Mouse (Mus musculus) liver, embryonic 16.5 days (tissue): ENCODE measurements around the gene Dgkq. TPM values are rescaled to one million over a fixed set of nuclear protein-coding genes. Genes with fewer than 3 reads are reported as not detected.

Source experiments
- ATAC-seq: fragments of 200-750 bp; cut with Nextera tagmentation; 2 replicates; pipeline ENCODE4 v1.8.0; 2017; ENCODE audit warnings: low read depth, mild to moderate bottlenecking, moderate number of reproducible peaks, moderate library complexity
- H3K27ac ChIP-seq: fragments of 300-500 bp; sonication (generic); 2 replicates; pipeline ENCODE4 v1.5.1; 2014; ENCODE audit warnings: mild to moderate bottlenecking, low read length
- H3K27me3 ChIP-seq: fragments of 300-500 bp; sonication (generic); 2 replicates; pipeline ENCODE4 v1.6.1; 2014; ENCODE audit warnings: low read depth, low read length, mixed read lengths; ENCODE audit not compliant: control insufficient read depth, insufficient read depth
- H3K36me3 ChIP-seq: fragments of 300-500 bp; sonication (generic); 2 replicates; pipeline ENCODE4 v1.6.1; 2014; ENCODE audit warnings: mild to moderate bottlenecking; ENCODE audit not compliant: control insufficient read depth, insufficient read depth
- H3K4me1 ChIP-seq: fragments of 300-500 bp; sonication (generic); 2 replicates; pipeline ENCODE4 v1.6.1; 2014; ENCODE audit warnings: low read depth, low read length, mixed read lengths; ENCODE audit not compliant: control insufficient read depth
- H3K4me2 ChIP-seq: fragments of 300-500 bp; sonication (generic); 2 replicates; pipeline ENCODE4 v1.6.1; 2014; ENCODE audit warnings: low read depth, low read length, mixed read lengths
- H3K4me3 ChIP-seq: fragments of 300-500 bp; sonication (generic); 2 replicates; pipeline ENCODE4 v1.5.1; 2014; ENCODE audit warnings: low read depth, mild to moderate bottlenecking, low read length
- H3K9ac ChIP-seq: fragments of 300-500 bp; sonication (generic); 2 replicates; pipeline ENCODE4 v1.6.1; 2014; ENCODE audit warnings: low read depth, low read length
- H3K9me3 ChIP-seq: fragments of 300-500 bp; sonication (generic); replicated peaks from 2 replicates; pipeline ENCODE4 v1.6.1; 2016; ENCODE audit warnings: low read length; ENCODE audit not compliant: control insufficient read depth
- WGBS: fragments of 180-500 bp; shearing (Covaris S2); extraction: QIAGEN DNeasy Blood & Tissue Kit; methylation state at CpG from one replicate; pipeline ENCODE4 v1.1.7; 2014; ENCODE audit not compliant: insufficient replicate concordance; 5-methylcytosine and 5-hydroxymethylcytosine counted together
- polyA plus RNA-seq: library from polyadenylated mRNA; unstranded; fragments of >200 nt; fragmentation: Nextera tagmentation; extraction: Ambion mirVana; gene quantifications from 2 replicates; pipeline ENCODE4 v1.2.1, GENCODE M21; 2015

Dgkq gene
- polyA plus RNA-seq, 1 experiment from 2014 or later = 3.4 TPM

DNA sequence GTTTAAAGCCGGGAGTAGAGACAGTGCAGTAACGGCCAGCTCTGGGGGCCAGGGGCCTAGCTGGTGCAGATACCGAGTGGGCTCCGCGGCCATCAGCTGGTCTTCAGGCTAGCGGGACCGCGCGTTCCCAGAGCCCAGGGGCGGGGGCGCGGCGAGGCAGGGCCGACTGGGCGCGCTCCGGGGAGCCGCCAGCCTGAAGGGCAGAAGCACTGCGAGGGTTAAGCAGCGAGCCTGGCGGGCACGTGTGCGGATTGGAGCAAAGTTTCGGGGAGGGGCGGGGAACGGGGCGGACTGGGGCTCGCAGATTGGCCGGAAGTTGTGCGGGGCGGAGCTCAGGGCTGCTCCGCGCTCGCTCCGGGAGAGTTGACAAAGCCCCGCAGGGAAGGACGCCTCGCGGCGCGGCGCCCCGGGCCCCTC is 24.4 kb upstream of the Dgkq start:
- peak overlapping the region; percentile 82 for H3K4me2 ChIP-seq
- peaks cover 35% of the 10 kb centered on the region for H3K4me1 ChIP-seq
- 0% methylated on average over 43 of the region's 43 CpGs for WGBS
- ATAC-seq = peak; percentile 96
- H3K4me3 ChIP-seq = peak overlapping the region; percentile 75
- H3K9ac ChIP-seq = peak overlapping the region; percentile 83
- no peaks in the 10 kb centered on the region for H3K27me3 ChIP-seq
- H3K36me3 ChIP-seq = no peaks in the 10 kb centered on the region
- no peaks in the 10 kb centered on the region for H3K9me3 ChIP-seq
- H3K27ac ChIP-seq = peak overlapping the region; percentile 57; the same call in 1 of the 2 replicates

DNA sequence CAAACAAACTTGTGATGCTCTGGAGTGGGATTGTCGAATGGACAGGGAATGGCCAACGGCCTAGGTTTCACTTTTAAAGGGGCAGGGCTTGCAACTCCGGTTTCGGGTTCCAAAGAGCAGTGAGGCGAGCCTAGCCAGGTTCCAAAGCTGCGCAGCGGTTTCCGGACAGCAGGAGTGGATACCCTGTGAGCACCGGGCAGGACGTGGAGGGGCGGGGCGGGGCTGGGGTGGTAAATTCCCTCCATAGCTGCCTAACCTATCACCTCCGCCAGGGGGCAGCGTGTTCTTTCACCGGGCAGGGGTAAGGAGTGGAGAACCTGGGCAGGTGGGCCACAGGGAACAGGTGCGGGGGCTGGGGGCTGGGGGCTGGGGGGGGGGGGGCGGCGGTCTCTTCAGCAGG is 22.8 kb upstream of the Dgkq start, which contains the start of gene Fgfrl1:
Fgfrl1 (plus strand) TSS at position 112 of the 400 bp plus-strand sequence.
- H3K9me3 ChIP-seq = no peaks in the 10 kb centered on the region
- peak within 1 kb of the TSS; percentile 82 for H3K4me2 ChIP-seq
- no peaks in the 10 kb centered on the region for H3K36me3 ChIP-seq
- H3K27me3 ChIP-seq = no peaks in the 10 kb centered on the region
- peak within 1 kb of the TSS; percentile 75 for H3K4me3 ChIP-seq
- peak; percentile 10; the same call in 1 of the 2 replicates for ATAC-seq
- 1% methylated on average over 15 of the region's 18 CpGs for WGBS
- no peak within 1 kb of the TSS for H3K27ac ChIP-seq
- H3K4me1 ChIP-seq = peaks cover 35% of the 10 kb centered on the region
- peak within 1 kb of the TSS; percentile 54 for H3K9ac ChIP-seq

DNA sequence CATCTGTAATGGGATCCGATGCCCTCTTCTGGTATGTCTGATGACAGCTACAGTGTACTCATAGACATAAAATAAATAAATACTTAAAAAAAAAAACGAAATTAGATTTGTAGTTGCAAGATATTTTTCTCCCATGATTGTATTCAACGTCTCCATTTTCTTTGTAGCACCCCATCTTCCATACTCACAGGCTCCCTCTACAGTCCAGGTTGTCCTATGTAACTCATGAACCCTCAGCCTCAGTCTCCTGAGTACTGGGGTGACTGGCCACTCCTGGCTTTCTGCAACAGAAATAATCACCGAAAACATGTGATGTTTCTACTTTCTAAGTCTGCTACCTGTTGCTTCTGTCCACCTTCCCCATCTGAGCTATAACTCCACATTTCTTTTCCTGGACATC is 21.7 kb upstream of the Dgkq start:
- ATAC-seq = no peak
- no peak overlapping the region for H3K4me3 ChIP-seq
- 47% methylated on average over 4 of the region's 4 CpGs for WGBS
- H3K4me2 ChIP-seq = no peak overlapping the region
- no peak overlapping the region for H3K9ac ChIP-seq
- H3K4me1 ChIP-seq = peaks cover 35% of the 10 kb centered on the region
- H3K36me3 ChIP-seq = no peaks in the 10 kb centered on the region
- no peaks in the 10 kb centered on the region for H3K27me3 ChIP-seq
- H3K27ac ChIP-seq = no peak overlapping the region
- H3K9me3 ChIP-seq = no peaks in the 10 kb centered on the region

DNA sequence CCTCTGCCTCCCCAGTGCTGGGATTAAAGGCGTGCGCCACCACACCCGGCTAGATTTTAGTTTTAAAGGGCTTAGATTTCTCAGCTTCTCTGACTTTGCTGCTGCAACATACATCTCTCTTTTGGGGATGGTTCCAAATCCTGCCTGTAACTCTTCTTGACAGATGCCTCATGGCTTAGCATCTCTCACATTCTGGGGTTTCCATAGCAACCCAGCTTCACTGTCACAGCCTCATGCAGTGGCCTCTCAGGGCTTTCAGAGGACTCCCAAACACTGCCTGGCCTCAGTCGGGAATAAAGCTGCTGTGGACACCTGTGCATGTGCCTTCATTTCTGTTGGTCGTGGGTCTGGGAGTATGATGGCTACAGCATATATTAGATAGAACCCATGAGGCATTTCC is 19.6 kb upstream of the Dgkq start:
- Histone ChIP-seq H3K4me3 (no peak overlapping the region), H3K36me3 (no peaks in the 10 kb centered on the region), H3K9ac (no peak overlapping the region), H3K27me3 (no peaks in the 10 kb centered on the region), H3K9me3 (no peaks in the 10 kb centered on the region), H3K4me2 (no peak overlapping the region), H3K4me1 (peaks cover 21% of the 10 kb centered on the region), H3K27ac (no peak overlapping the region)
- WGBS = 68% methylated on average over 5 of the region's 5 CpGs
- no peak for ATAC-seq

DNA sequence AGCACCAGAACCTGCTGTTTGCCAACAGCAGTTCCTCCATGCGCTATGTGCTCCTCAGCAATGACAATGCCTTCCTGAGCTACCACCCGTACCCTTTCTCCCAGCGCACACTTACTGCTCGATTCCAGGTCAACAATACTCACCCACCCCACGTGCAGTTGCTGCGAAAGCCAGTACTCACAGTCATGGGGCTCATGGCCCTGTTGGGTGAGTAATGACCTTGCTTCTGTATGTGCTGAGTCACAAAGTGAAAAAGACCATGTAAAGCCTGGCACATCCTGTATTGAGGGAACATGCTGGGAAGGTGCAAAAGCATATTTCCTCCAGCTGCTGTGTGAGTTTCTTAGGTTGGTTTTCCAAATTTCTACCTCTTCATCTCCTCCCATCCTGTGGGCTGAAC is 11.4 kb upstream of the Dgkq start:
- Histone ChIP-seq H3K27ac (no peak overlapping the region), H3K9ac (no peak overlapping the region), H3K36me3 (no peaks in the 10 kb centered on the region), H3K4me3 (no peak overlapping the region), H3K4me1 (peaks cover 22% of the 10 kb centered on the region), H3K4me2 (no peak overlapping the region), H3K27me3 (no peaks in the 10 kb centered on the region), H3K9me3 (no peaks in the 10 kb centered on the region)
- no peak for ATAC-seq
- 84% methylated on average over 6 of the region's 6 CpGs for WGBS

DNA sequence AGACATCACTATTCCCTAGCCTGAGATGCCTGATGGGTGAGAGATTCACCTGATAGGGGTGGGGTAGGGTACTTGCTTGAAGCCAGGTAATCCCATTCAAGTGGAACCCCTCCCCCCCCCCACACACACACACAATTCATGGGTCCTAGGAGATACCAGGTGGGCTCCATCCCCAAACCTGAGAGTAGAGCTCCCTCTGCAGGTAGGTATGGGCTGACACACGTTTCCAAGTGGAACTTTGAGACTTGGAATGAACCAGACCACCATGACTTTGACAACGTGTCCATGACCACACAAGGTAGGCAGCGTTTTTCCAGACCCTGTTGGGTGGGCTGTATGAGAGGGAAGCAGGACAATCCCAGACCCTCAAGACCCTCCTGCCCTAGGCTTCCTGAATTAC is 10.4 kb upstream of the Dgkq start:
- Histone ChIP-seq H3K4me3 (no peak overlapping the region), H3K27me3 (no peaks in the 10 kb centered on the region), H3K9me3 (no peaks in the 10 kb centered on the region), H3K27ac (no peak overlapping the region), H3K36me3 (no peaks in the 10 kb centered on the region), H3K4me2 (no peak overlapping the region), H3K9ac (no peak overlapping the region), H3K4me1 (peaks cover 31% of the 10 kb centered on the region)
- no peak for ATAC-seq
- 44% methylated on average over 3 of the region's 3 CpGs for WGBS

DNA sequence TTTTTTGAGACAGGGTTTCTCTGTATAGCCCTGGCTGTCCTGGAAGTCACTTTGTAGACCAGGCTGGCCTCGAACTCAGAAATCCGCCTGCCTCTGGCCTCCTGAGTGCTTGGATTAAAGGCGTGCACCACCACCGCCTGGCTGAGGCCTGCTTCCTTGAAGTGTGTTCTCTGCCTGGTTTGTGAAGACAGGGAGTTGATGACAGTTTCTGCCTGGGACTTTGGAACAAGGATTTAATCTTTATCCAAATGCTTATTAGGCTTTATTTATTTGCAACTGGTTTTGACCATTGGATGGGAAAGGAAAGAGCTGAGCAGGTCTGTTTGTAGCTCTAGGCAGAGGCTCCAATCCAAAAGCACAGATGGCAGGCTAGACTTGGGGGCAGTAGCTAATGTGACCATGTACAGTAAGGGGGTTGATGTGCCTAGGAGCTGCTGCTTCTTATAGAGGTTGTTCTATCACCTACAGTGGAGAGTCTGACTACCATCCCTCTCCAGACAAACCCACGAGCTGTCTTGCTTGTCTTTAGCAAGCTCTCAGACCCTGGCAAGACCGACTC is 8.9 kb upstream of the Dgkq start:
- Histone ChIP-seq H3K4me3 (no peak overlapping the region), H3K27ac (no peak overlapping the region; the same call in 1 of the 2 replicates), H3K9me3 (no peaks in the 10 kb centered on the region), H3K4me1 (peaks cover 41% of the 10 kb centered on the region), H3K27me3 (no peaks in the 10 kb centered on the region), H3K36me3 (no peaks in the 10 kb centered on the region), H3K4me2 (no peak overlapping the region), H3K9ac (no peak overlapping the region)
- ATAC-seq = no peak
- WGBS = 73% methylated on average over 6 of the region's 6 CpGs

DNA sequence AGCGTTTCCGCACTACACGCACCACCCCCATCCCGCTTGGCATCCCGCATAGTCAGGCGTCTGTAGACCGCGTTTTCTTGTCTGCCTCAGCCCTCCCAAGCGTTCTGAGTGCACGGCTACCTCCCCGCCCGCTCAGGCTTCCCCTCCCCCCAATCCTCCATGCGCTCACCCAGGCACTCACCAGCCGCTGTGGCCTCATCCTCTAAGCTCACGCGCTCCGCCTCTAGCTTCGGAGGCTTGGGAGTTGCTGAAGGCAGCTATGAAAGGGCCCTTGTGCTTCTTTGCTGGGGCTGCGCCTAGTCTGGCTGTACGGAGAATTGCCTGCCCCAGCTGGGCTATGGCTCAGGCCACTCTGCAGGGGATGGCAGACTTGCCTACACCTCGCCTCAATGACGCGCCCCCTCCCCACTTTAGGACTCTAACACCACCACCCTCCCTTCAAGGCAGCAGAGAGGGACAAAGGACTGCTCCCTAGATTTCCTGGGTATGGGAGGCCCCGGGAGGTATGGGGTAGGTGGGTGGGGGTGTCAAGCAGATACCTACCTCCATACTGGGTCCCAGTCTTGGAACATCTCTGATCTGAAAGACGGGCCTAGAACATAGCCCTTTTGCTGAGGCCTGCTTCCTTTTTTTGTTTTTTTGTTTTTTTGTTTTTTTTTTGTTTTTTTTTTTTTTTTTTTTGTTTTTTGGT is 8.3 kb upstream of the Dgkq start:
- WGBS = 8% methylated on average over 25 of the region's 25 CpGs
- H3K4me1 ChIP-seq = peaks cover 46% of the 10 kb centered on the region
- ATAC-seq = peak; percentile 35

DNA sequence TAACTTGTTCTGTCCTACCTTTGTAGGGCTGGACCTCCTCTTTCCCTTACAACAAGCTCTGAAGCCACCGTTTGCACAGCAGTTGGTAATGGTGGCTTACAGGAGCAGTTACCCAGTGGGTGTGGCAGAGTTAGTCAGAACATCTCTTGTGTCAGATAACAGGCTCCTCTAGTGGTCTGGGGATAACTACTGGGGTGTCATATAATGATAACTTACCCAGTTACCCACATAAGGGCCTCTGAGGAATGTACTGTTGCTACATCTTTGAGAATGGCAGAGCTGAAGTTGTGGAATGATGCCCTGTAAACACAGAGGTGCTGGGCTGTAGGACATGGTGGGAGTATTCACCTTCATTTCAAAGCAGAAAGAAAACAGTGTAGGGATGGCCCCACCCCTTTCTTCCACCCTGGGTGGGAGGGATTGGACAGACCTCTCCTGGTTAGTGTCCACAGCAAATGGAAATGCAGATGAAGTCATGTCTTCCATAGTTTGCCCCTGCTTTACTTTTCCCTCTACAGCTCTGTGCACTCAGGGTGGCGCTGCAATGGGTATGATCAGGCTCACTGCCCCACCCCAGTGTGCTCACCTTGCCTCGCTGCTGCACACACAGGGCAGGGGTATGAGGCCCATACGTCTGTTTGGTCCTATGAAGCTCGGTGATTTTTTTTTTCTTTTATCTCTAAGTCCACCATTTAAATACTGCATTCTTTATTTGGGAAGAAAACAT is 7.5 kb upstream of the Dgkq start:
- Histone ChIP-seq H3K4me1 (peaks cover 51% of the 10 kb centered on the region), H3K9ac (peak overlapping the region; percentile 53), H3K27me3 (no peaks in the 10 kb centered on the region), H3K36me3 (peaks cover 5% of the 10 kb centered on the region), H3K4me2 (peak overlapping the region; percentile 64), H3K4me3 (peak overlapping the region; percentile 47), H3K9me3 (no peaks in the 10 kb centered on the region), H3K27ac (peak overlapping the region; percentile 94)
- 13% methylated on average over 5 of the region's 5 CpGs for WGBS
- peak; percentile 72 for ATAC-seq

More for the DNA sequence above, 8.3 kb upstream of the Dgkq start:
- H3K9me3 ChIP-seq = no peaks in the 10 kb centered on the region
- no peaks in the 10 kb centered on the region for H3K36me3 ChIP-seq
- no peaks in the 10 kb centered on the region for H3K27me3 ChIP-seq
- peak overlapping the region; percentile 47 for H3K4me3 ChIP-seq
- H3K4me2 ChIP-seq = peak overlapping the region; percentile 64
- H3K27ac ChIP-seq = peak overlapping the region; percentile 94
- peak overlapping the region; percentile 53 for H3K9ac ChIP-seq
